Mouse (Mus musculus) olfactory bulb, adult 2 months (tissue): ENCODE results near the gene Shpk. TPM values are rescaled to one million over a fixed set of nuclear protein-coding genes. Genes with fewer than 3 reads are reported as not detected.
A peak's percentile ranks its signal among the peaks of the same experiment; 100 is the strongest.

Experiments used
- H3K27ac ChIP-seq: fragments of 200-500 bp; 2 replicates; pipeline ENCODE4 v1.5.1; 2012; ENCODE audit warnings: low read depth, low read length; ENCODE audit not compliant: insufficient read depth
- H3K4me1 ChIP-seq: fragments of 200-500 bp; 2 replicates; pipeline ENCODE4 v1.6.1; 2012; ENCODE audit warnings: low read length; ENCODE audit not compliant: control insufficient read depth, insufficient read depth
- H3K4me3 ChIP-seq: fragments of 200-500 bp; 2 replicates; pipeline ENCODE4 v1.5.1; 2012; ENCODE audit warnings: mild to moderate bottlenecking, low read depth, low read length, moderate library complexity; ENCODE audit not compliant: insufficient read depth
- CTCF ChIP-seq: fragments of 200-500 bp; IDR thresholded peaks from 2 replicates; pipeline ENCODE4 v1.5.1; 2012; ENCODE audit warnings: low read depth, mild to moderate bottlenecking, low read length, moderate library complexity; ENCODE audit not compliant: insufficient read depth
- POLR2A ChIP-seq: fragments of 200-500 bp; IDR thresholded peaks from 2 replicates; pipeline ENCODE4 v1.6.1; 2012; ENCODE audit warnings: mild to moderate bottlenecking, low read depth, low read length, moderate library complexity; ENCODE audit not compliant: insufficient read depth
- WGBS: fragments of 180-500 bp; shearing (Covaris S2); methylation state at CpG from one replicate; pipeline ENCODE4 v1.1.7; 2018; 5-methylcytosine and 5-hydroxymethylcytosine counted together
- polyA plus RNA-seq: library from polyadenylated mRNA; stranded (reverse); fragments of >200 nt; gene quantifications from 2 replicates; pipeline ENCODE4 v1.2.4, GENCODE M21; 2012; ENCODE audit warnings: low replicate concordance; ENCODE audit not compliant: missing spikeins, insufficient read depth, insufficient read length

Gene Shpk
- not detected in 2 replicates for polyA plus RNA-seq

GRCm38 (mm10) chr11:73199230-73199712, at the start of gene Shpk:
Shpk (plus strand) TSS chr11:73199460.
- TF ChIP-seq CTCF (no peak), POLR2A (peak; percentile 45; the same call in 1 of the 2 replicates)
- under 1% methylated on average over 32 of the region's 32 CpGs for WGBS
- Histone ChIP-seq H3K27ac (peak within 1 kb of the TSS; percentile 91), H3K4me1 (peaks cover 6% of the 10 kb centered on the region), H3K4me3 (peak within 1 kb of the TSS; percentile 76)

- no peak for TF ChIP-seq CTCF
- no peak for TF ChIP-seq POLR2A
- Histone ChIP-seq H3K27ac (no peak overlapping the region), H3K4me3 (no peak overlapping the region), H3K4me1 (peaks cover 1% of the 10 kb centered on the region; the same call in 1 of the 2 replicates)
- WGBS = 33% methylated on average over 6 of the region's 6 CpGs
Measured at GRCm38 (mm10) chr11:73155071-73155470, 44.2 kb upstream of the Shpk start.

- no peak for TF ChIP-seq POLR2A
- no peak for TF ChIP-seq CTCF
- H3K4me1 ChIP-seq = peaks cover 12% of the 10 kb centered on the region
- no peak within 1 kb of the TSS for H3K27ac ChIP-seq
- H3K4me3 ChIP-seq = peak within 1 kb of the TSS; percentile 38
- WGBS = 3% methylated on average over 49 of the region's 49 CpGs
Measured at GRCm38 (mm10) chr11:73159957-73160810, 39.1 kb upstream of the Shpk start, which contains the start of gene P2rx5. P2rx5 (plus strand) TSS chr11:73160421.

- WGBS = 34% methylated on average over 6 of the region's 6 CpGs
- no peak overlapping the region for H3K27ac ChIP-seq
- H3K4me1 ChIP-seq = peaks cover 12% of the 10 kb centered on the region
- peak overlapping the region; percentile 38; the same call in 1 of the 2 replicates for H3K4me3 ChIP-seq
- TF ChIP-seq POLR2A = no peak
- no peak for TF ChIP-seq CTCF
Measured at GRCm38 (mm10) chr11:73160811-73161200, 38.5 kb upstream of the Shpk start.

- TF ChIP-seq POLR2A (no peak), CTCF (no peak)
Measured at GRCm38 (mm10) chr11:73161616-73162015, 37.6 kb upstream of the Shpk start.

GRCm38 (mm10) chr11:73162284-73162683, 37.0 kb upstream of the Shpk start:
- Histone ChIP-seq H3K4me1 (peaks cover 16% of the 10 kb centered on the region), H3K27ac (no peak overlapping the region), H3K4me3 (no peak overlapping the region)
- TF ChIP-seq CTCF (no peak), POLR2A (no peak)
- WGBS = 80% methylated on average over 5 of the region's 5 CpGs

More at GRCm38 (mm10) chr11:73161616-73162015, 37.6 kb upstream of the Shpk start:
- no peak overlapping the region for H3K4me3 ChIP-seq
- H3K27ac ChIP-seq = no peak overlapping the region
- H3K4me1 ChIP-seq = peaks cover 12% of the 10 kb centered on the region
- WGBS = 90% methylated on average over 4 of the region's 4 CpGs

- H3K4me3 ChIP-seq = no peak overlapping the region
- WGBS = 77% methylated on average over 8 of the region's 8 CpGs
- peaks cover 7% of the 10 kb centered on the region; the same call in 1 of the 2 replicates for H3K4me1 ChIP-seq
- no peak overlapping the region for H3K27ac ChIP-seq
- TF ChIP-seq CTCF (no peak), POLR2A (no peak)
Measured at GRCm38 (mm10) chr11:73168071-73168470, 31.2 kb upstream of the Shpk start.

GRCm38 (mm10) chr11:73168576-73168975, 30.7 kb upstream of the Shpk start:
- Histone ChIP-seq H3K4me1 (peaks cover 7% of the 10 kb centered on the region; the same call in 1 of the 2 replicates), H3K4me3 (no peak overlapping the region), H3K27ac (no peak overlapping the region)
- 71% methylated on average over 6 of the region's 6 CpGs for WGBS
- TF ChIP-seq CTCF (no peak), POLR2A (no peak)

GRCm38 (mm10) chr11:73169231-73169630, 30.0 kb upstream of the Shpk start:
- 57% methylated on average over 4 of the region's 4 CpGs for WGBS
- TF ChIP-seq POLR2A (no peak), CTCF (no peak)
- no peak overlapping the region for H3K4me3 ChIP-seq
- H3K27ac ChIP-seq = no peak overlapping the region
- H3K4me1 ChIP-seq = peaks cover 7% of the 10 kb centered on the region; the same call in 1 of the 2 replicates
